Comparison of ENCODE assay signal across 20 mouse cellular contexts in the genomic region with DNA sequence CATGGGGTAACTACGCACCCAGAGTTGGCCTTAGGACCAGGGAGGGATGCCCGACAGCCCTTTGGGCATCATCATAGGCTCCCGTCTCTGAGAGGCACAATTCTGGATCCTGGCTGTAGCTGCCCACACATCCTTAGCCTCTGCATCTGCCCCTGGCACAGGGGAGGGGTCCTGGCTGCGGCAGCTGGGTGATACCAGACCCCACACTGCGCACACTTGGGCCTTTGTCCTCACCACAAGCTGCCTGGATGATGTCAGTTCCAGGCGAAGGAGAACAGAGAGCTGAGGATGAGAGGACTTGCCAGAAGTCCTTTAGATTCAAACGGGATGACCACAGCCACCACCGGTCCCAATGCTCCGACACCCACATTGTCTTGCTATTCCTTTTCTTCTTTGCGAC.
DNase-seq lines count a peak whose midpoint lies in the region; ATAC-seq and TF ChIP-seq lines count a peak whose summit lies in the region.
"Had no signal": no experiment of that assay in that cellular context is flagged by ENCODE, and none has a peak within 500 bp of the region (broad histone marks: within the 10 kb centered on the region; RNA-seq: fewer than 3 reads in every experiment).

No protein-coding gene starts in this region.

- ATAC-seq in forebrain, postnatal 0 days = 0 out of 2 replicates have a peak, but pooled peaks have one; percentile 15
- ATAC-seq in forebrain, embryonic 13.5 days = no peak
- ATAC-seq in midbrain, postnatal 0 days (ENCODE audit: low FRiP score) = no peak
- ATAC-seq in midbrain, embryonic 16.5 days = no peak
- ATAC-seq: forebrain, embryonic 14.5 days; inflammation-experienced regulatory T-cells, adult 6 months; midbrain, embryonic 13.5 days had no signal

- H3K27ac ChIP-seq in forebrain, postnatal 0 days (ENCODE audit: low read depth, low read length) = no peak overlapping the region
- H3K27ac ChIP-seq in forebrain, embryonic 13.5 days = no peak overlapping the region
- peak overlapping the region; percentile 80 for H3K27ac ChIP-seq in layer of hippocampus, adult 2 months
- H3K27ac ChIP-seq in midbrain, postnatal 0 days (ENCODE audit: low read depth, low read length) = no peak overlapping the region
- H3K27ac ChIP-seq in midbrain, embryonic 16.5 days (ENCODE audit: low read length) = no peak overlapping the region
- H3K27ac ChIP-seq: heart, embryonic 15.5 days; liver, embryonic 13.5 days; midbrain, embryonic 13.5 days; stomach, embryonic 15.5 days had no signal

- no peaks in the 10 kb centered on the region for H3K27me3 ChIP-seq in forebrain, postnatal 0 days (ENCODE audit: insufficient read depth, low read length)
- H3K27me3 ChIP-seq in forebrain, embryonic 13.5 days = no peaks in the 10 kb centered on the region
- H3K27me3 ChIP-seq in midbrain, postnatal 0 days (ENCODE audit: insufficient read depth, low read length) = no peaks in the 10 kb centered on the region
- H3K27me3 ChIP-seq in midbrain, embryonic 16.5 days (ENCODE audit: control insufficient read depth, insufficient read depth, low read depth, low read length) = no peaks in the 10 kb centered on the region
- H3K27me3 ChIP-seq: heart, embryonic 15.5 days; liver, embryonic 13.5 days; midbrain, embryonic 13.5 days; stomach, embryonic 15.5 days had no signal

- no peaks in the 10 kb centered on the region; the same call in 1 of the 2 replicates for H3K4me1 ChIP-seq in forebrain, postnatal 0 days (ENCODE audit: insufficient read depth)
- H3K4me1 ChIP-seq in forebrain, embryonic 13.5 days = peaks cover 34% of the 10 kb centered on the region
- no peaks in the 10 kb centered on the region for H3K4me1 ChIP-seq in midbrain, postnatal 0 days (ENCODE audit: insufficient read depth, low read length)
- H3K4me1 ChIP-seq in midbrain, embryonic 16.5 days (ENCODE audit: control insufficient read depth, insufficient read depth, low read length) = peaks cover 7% of the 10 kb centered on the region

- WGBS in forebrain, postnatal 0 days = 86% methylated on average over 10 of the region's 10 CpGs
- 85% methylated on average over 10 of the region's 10 CpGs for WGBS in forebrain, embryonic 13.5 days
- WGBS in midbrain, postnatal 0 days = 78% methylated on average over 10 of the region's 10 CpGs
- WGBS in midbrain, embryonic 16.5 days = 87% methylated on average over 10 of the region's 10 CpGs

- no peaks in the 10 kb centered on the region for H3K9me3 ChIP-seq in forebrain, postnatal 0 days (ENCODE audit: low read length)
- H3K9me3 ChIP-seq in forebrain, embryonic 13.5 days (replicated peaks) = no peaks in the 10 kb centered on the region
- H3K9me3 ChIP-seq in midbrain, postnatal 0 days (ENCODE audit: low read length) = no peaks in the 10 kb centered on the region
- H3K9me3 ChIP-seq in midbrain, embryonic 16.5 days (replicated peaks; ENCODE audit: control insufficient read depth, low read length, poor library complexity, severe bottlenecking) = no peaks in the 10 kb centered on the region
- H3K9me3 ChIP-seq: heart, embryonic 15.5 days; liver, embryonic 13.5 days; midbrain, embryonic 13.5 days; stomach, embryonic 15.5 days had no signal

- H3K36me3 ChIP-seq in forebrain, postnatal 0 days (ENCODE audit: insufficient read depth) = 0 out of 2 replicates have a peak, but pooled peaks cover 4% of the 10 kb centered on the region
- H3K36me3 ChIP-seq in forebrain, embryonic 13.5 days (ENCODE audit: poor library complexity, severe bottlenecking) = peaks cover 35% of the 10 kb centered on the region
- H3K36me3 ChIP-seq in midbrain, postnatal 0 days (ENCODE audit: insufficient read depth, low read length) = no peaks in the 10 kb centered on the region
- peaks cover 3% of the 10 kb centered on the region; the same call in 1 of the 2 replicates for H3K36me3 ChIP-seq in midbrain, embryonic 16.5 days (ENCODE audit: control insufficient read depth, insufficient read depth, low read length)
- H3K36me3 ChIP-seq: heart, embryonic 15.5 days; stomach, embryonic 15.5 days had no signal

- H3K4me3 ChIP-seq in forebrain, postnatal 0 days (ENCODE audit: low read depth, low read length) = no peak overlapping the region
- no peak overlapping the region for H3K4me3 ChIP-seq in forebrain, embryonic 13.5 days
- H3K4me3 ChIP-seq in layer of hippocampus, adult 2 months = no peak overlapping the region
- no peak overlapping the region for H3K4me3 ChIP-seq in midbrain, postnatal 0 days (ENCODE audit: low read depth, low read length)
- H3K4me3 ChIP-seq in midbrain, embryonic 16.5 days (ENCODE audit: low read depth, low read length) = no peak overlapping the region
- H3K4me3 ChIP-seq: heart, embryonic 15.5 days; liver, embryonic 13.5 days; midbrain, embryonic 13.5 days; stomach, embryonic 15.5 days had no signal

- no peak overlapping the region for H3K4me2 ChIP-seq in forebrain, postnatal 0 days (ENCODE audit: low read depth)
- no peak overlapping the region for H3K4me2 ChIP-seq in forebrain, embryonic 13.5 days
- no peak overlapping the region for H3K4me2 ChIP-seq in midbrain, postnatal 0 days (ENCODE audit: low read depth, low read length, poor library complexity, severe bottlenecking)
- no peak overlapping the region for H3K4me2 ChIP-seq in midbrain, embryonic 16.5 days (ENCODE audit: low read length)
- H3K4me2 ChIP-seq: heart, embryonic 15.5 days; liver, embryonic 13.5 days; midbrain, embryonic 13.5 days; stomach, embryonic 15.5 days had no signal

- DNase-seq in forebrain, postnatal 0 days = no peak
- peak in 1 of 2 experiments; percentile 37 for DNase-seq in layer of hippocampus, adult 2 months (ENCODE audit: low spot score in 2 of 2)
- no peak for DNase-seq in layer of hippocampus, adult 18-20 months (ENCODE audit: low spot score in 2 of 2)
- peak; percentile 22 for DNase-seq in midbrain, postnatal 0 days (ENCODE audit: low spot score)
- DNase-seq: adrenal gland, adult 2 months; cerebellum, adult 9-10 months; heart, postnatal 36 days; kidney, adult 8-10 months; kidney, postnatal 10 days; liver, embryonic 13.5 days; lung, adult 2 months; lung, postnatal 14 days; thymus, postnatal 25 days had no signal

- no peak overlapping the region for H3K9ac ChIP-seq in forebrain, postnatal 0 days
- H3K9ac ChIP-seq in forebrain, embryonic 13.5 days = no peak overlapping the region
- H3K9ac ChIP-seq in midbrain, postnatal 0 days (replicated peaks; ENCODE audit: low read length, poor library complexity, severe bottlenecking) = no peak overlapping the region
- H3K9ac ChIP-seq in midbrain, embryonic 16.5 days (ENCODE audit: low read depth, low read length) = no peak overlapping the region
- H3K9ac ChIP-seq: heart, embryonic 15.5 days; liver, embryonic 13.5 days; midbrain, embryonic 13.5 days; stomach, embryonic 15.5 days had no signal

- no peak for TF ChIP-seq CTCF in forebrain, postnatal 0 days (IDR thresholded peaks at IDR 0.05; ENCODE audit: low read depth)
- TF ChIP-seq CTCF in layer of hippocampus, adult 2 months (conservative IDR thresholded peaks at IDR 0.05) = no peak
- no peak for TF ChIP-seq CTCF in midbrain, postnatal 0 days (IDR thresholded peaks at IDR 0.05)
